Mouse (Mus musculus): ENCODE measurements around the gene Antxr2. TPM values are rescaled to one million over a fixed set of nuclear protein-coding genes. Genes with fewer than 3 reads are reported as not detected.

Gene Antxr2
- polyA plus RNA-seq (2012; rRNA removed) = 2.3 and 2.4 TPM in 2 replicates

- peak within 1 kb of the TSS; percentile 56; the same call in 1 of the 2 replicates for H3K27ac ChIP-seq (ENCODE audit: insufficient read depth, low read depth, low read length)
- no peaks in the 10 kb centered on the region for H3K36me3 ChIP-seq (ENCODE audit: control insufficient read depth, insufficient read depth, low read length)
- peak; percentile 73 for DNase-seq
- WGBS = 3% methylated on average over 58 of the region's 58 CpGs
- no peaks in the 10 kb centered on the region for H3K27me3 ChIP-seq (replicated peaks; ENCODE audit: control insufficient read depth, insufficient read depth, low read length)
- peak within 1 kb of the TSS; percentile 95 for H3K4me3 ChIP-seq (ENCODE audit: insufficient read depth, low read depth, low read length)
- H3K4me1 ChIP-seq (ENCODE audit: control insufficient read depth, insufficient read depth, low read length) = no peaks in the 10 kb centered on the region
- TF ChIP-seq CTCF (conservative IDR thresholded peaks at IDR 0.05; ENCODE audit: insufficient read depth, insufficient read length, low read depth, low read length) = no peak
- no peak for TF ChIP-seq POLR2A (IDR thresholded peaks at IDR 0.05; ENCODE audit: low read depth, low read length)
Observed at GRCm38 (mm10) chr5:98030902-98031641, at the start of gene Antxr2. Gene Antxr2 (minus strand): TSS chr5:98031043.

DNA sequence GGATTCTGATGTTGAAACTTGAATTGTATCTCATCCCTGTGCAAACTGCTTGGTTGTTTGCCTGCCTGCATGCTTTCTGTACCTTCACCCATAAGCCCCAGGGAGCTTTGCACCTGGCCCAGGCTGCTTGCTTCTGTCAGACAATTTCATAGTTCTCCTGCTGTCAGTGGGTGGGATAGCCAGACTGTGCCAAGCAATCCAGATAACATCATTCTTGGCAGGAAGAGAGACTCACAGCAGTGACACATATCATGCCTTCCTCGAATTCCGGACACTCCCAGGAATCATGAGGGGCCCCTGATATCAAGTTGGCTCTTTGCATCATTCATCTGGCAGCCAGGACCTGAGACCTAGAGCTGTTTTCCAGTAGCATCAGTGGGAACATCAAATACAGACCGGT, 45.8 kb upstream of the Antxr2 start:
- Histone ChIP-seq H3K27ac (ENCODE audit: insufficient read depth, low read depth, low read length) (no peak overlapping the region), H3K4me3 (ENCODE audit: insufficient read depth, low read depth, low read length) (no peak overlapping the region), H3K36me3 (ENCODE audit: control insufficient read depth, insufficient read depth, low read length) (no peaks in the 10 kb centered on the region), H3K4me1 (ENCODE audit: control insufficient read depth, insufficient read depth, low read length) (no peaks in the 10 kb centered on the region), H3K27me3 (replicated peaks; ENCODE audit: control insufficient read depth, insufficient read depth, low read length) (no peaks in the 10 kb centered on the region)
- 38% methylated on average over 3 of the region's 3 CpGs for WGBS
- TF ChIP-seq POLR2A (IDR thresholded peaks at IDR 0.05; ENCODE audit: low read depth, low read length) (no peak), CTCF (conservative IDR thresholded peaks at IDR 0.05; ENCODE audit: insufficient read depth, insufficient read length, low read depth, low read length) (no peak)
- no peak for DNase-seq

GRCm38 (mm10) chr5:98069191-98069590, 38.3 kb upstream of the Antxr2 start:
- H3K27me3 ChIP-seq (replicated peaks; ENCODE audit: control insufficient read depth, insufficient read depth, low read length) = no peaks in the 10 kb centered on the region
- H3K4me1 ChIP-seq (ENCODE audit: control insufficient read depth, insufficient read depth, low read length) = no peaks in the 10 kb centered on the region
- no peak overlapping the region for H3K27ac ChIP-seq (ENCODE audit: insufficient read depth, low read depth, low read length)
- no peak for DNase-seq
- 53% methylated on average over 4 of the region's 4 CpGs for WGBS
- TF ChIP-seq POLR2A (IDR thresholded peaks at IDR 0.05; ENCODE audit: low read depth, low read length) (no peak), CTCF (conservative IDR thresholded peaks at IDR 0.05; ENCODE audit: insufficient read depth, insufficient read length, low read depth, low read length) (no peak)
- no peak overlapping the region for H3K4me3 ChIP-seq (ENCODE audit: insufficient read depth, low read depth, low read length)
- no peaks in the 10 kb centered on the region for H3K36me3 ChIP-seq (ENCODE audit: control insufficient read depth, insufficient read depth, low read length)

GRCm38 (mm10) chr5:98055275-98055674, 24.4 kb upstream of the Antxr2 start:
- 80% methylated on average over 6 of the region's 6 CpGs for WGBS
- TF ChIP-seq CTCF (conservative IDR thresholded peaks at IDR 0.05; ENCODE audit: insufficient read depth, insufficient read length, low read depth, low read length) (no peak), POLR2A (IDR thresholded peaks at IDR 0.05; ENCODE audit: low read depth, low read length) (no peak)
- no peak for DNase-seq

GRCm38 (mm10) chr5:98054834-98055233, 24.0 kb upstream of the Antxr2 start:
- Histone ChIP-seq H3K4me3 (ENCODE audit: insufficient read depth, low read depth, low read length) (no peak overlapping the region), H3K27ac (ENCODE audit: insufficient read depth, low read depth, low read length) (no peak overlapping the region), H3K4me1 (ENCODE audit: control insufficient read depth, insufficient read depth, low read length) (no peaks in the 10 kb centered on the region), H3K27me3 (replicated peaks; ENCODE audit: control insufficient read depth, insufficient read depth, low read length) (no peaks in the 10 kb centered on the region), H3K36me3 (ENCODE audit: control insufficient read depth, insufficient read depth, low read length) (no peaks in the 10 kb centered on the region)
- DNase-seq = no peak
- WGBS = 83% methylated on average over 1 of the region's 1 CpGs
- no peak for TF ChIP-seq CTCF (conservative IDR thresholded peaks at IDR 0.05; ENCODE audit: insufficient read depth, insufficient read length, low read depth, low read length)
- no peak for TF ChIP-seq POLR2A (IDR thresholded peaks at IDR 0.05; ENCODE audit: low read depth, low read length)

More at GRCm38 (mm10) chr5:98055275-98055674, 24.4 kb upstream of the Antxr2 start:
- Histone ChIP-seq H3K27me3 (replicated peaks; ENCODE audit: control insufficient read depth, insufficient read depth, low read length) (no peaks in the 10 kb centered on the region), H3K36me3 (ENCODE audit: control insufficient read depth, insufficient read depth, low read length) (no peaks in the 10 kb centered on the region), H3K4me3 (ENCODE audit: insufficient read depth, low read depth, low read length) (no peak overlapping the region), H3K4me1 (ENCODE audit: control insufficient read depth, insufficient read depth, low read length) (no peaks in the 10 kb centered on the region), H3K27ac (ENCODE audit: insufficient read depth, low read depth, low read length) (no peak overlapping the region)

- TF ChIP-seq POLR2A (IDR thresholded peaks at IDR 0.05; ENCODE audit: low read depth, low read length) = no peak
- no peak overlapping the region for H3K27ac ChIP-seq (ENCODE audit: insufficient read depth, low read depth, low read length)
- no peak for DNase-seq
- no peaks in the 10 kb centered on the region for H3K27me3 ChIP-seq (replicated peaks; ENCODE audit: control insufficient read depth, insufficient read depth, low read length)
- H3K36me3 ChIP-seq (ENCODE audit: control insufficient read depth, insufficient read depth, low read length) = no peaks in the 10 kb centered on the region
- no peaks in the 10 kb centered on the region for H3K4me1 ChIP-seq (ENCODE audit: control insufficient read depth, insufficient read depth, low read length)
- 76% methylated on average over 2 of the region's 2 CpGs for WGBS
- no peak overlapping the region for H3K4me3 ChIP-seq (ENCODE audit: insufficient read depth, low read depth, low read length)
Observed at GRCm38 (mm10) chr5:98034928-98035327, 4.1 kb upstream of the Antxr2 start.

- Histone ChIP-seq H3K4me3 (ENCODE audit: insufficient read depth, low read depth, low read length) (no peak overlapping the region), H3K36me3 (ENCODE audit: control insufficient read depth, insufficient read depth, low read length) (no peaks in the 10 kb centered on the region), H3K27me3 (replicated peaks; ENCODE audit: control insufficient read depth, insufficient read depth, low read length) (no peaks in the 10 kb centered on the region), H3K27ac (ENCODE audit: insufficient read depth, low read depth, low read length) (no peak overlapping the region), H3K4me1 (ENCODE audit: control insufficient read depth, insufficient read depth, low read length) (no peaks in the 10 kb centered on the region)
- 59% methylated on average over 2 of the region's 2 CpGs for WGBS
- TF ChIP-seq CTCF (conservative IDR thresholded peaks at IDR 0.05; ENCODE audit: insufficient read depth, insufficient read length, low read depth, low read length) (no peak), POLR2A (IDR thresholded peaks at IDR 0.05; ENCODE audit: low read depth, low read length) (no peak)
- no peak for DNase-seq
Observed at GRCm38 (mm10) chr5:98034207-98034606, 3.4 kb upstream of the Antxr2 start.

Measured in kidney, adult 2 months (tissue).